Mouse (Mus musculus) embryonic facial prominence, embryonic 15.5 days (tissue): ENCODE measurements around the gene Thsd4. TPM values are rescaled to one million over a fixed set of nuclear protein-coding genes. Genes with fewer than 3 reads are reported as not detected.

ENCODE experiments used
- ATAC-seq: fragments of 200-750 bp; cut with Nextera tagmentation; 2 replicates; pipeline ENCODE4 v1.8.0; 2017; ENCODE audit warnings: low read depth, moderate TSS enrichment; ENCODE audit not compliant: insufficient number of reproducible peaks, low FRiP score, low TSS enrichment
- H3K27ac ChIP-seq: fragments of 300-500 bp; sonication (generic); replicated peaks from 2 replicates; pipeline ENCODE4 v1.5.1; 2015; ENCODE audit warnings: mild to moderate bottlenecking, inconsistent platforms
- H3K27me3 ChIP-seq: fragments of 300-500 bp; sonication (generic); 2 replicates; pipeline ENCODE4 v1.6.1; 2015; ENCODE audit warnings: inconsistent platforms
- H3K36me3 ChIP-seq: fragments of 300-500 bp; sonication (generic); 2 replicates; pipeline ENCODE4 v1.6.1; 2015; ENCODE audit warnings: mild to moderate bottlenecking, inconsistent platforms
- H3K4me1 ChIP-seq: fragments of 300-500 bp; sonication (generic); 2 replicates; pipeline ENCODE4 v1.6.1; 2015; ENCODE audit warnings: inconsistent platforms
- H3K4me2 ChIP-seq: fragments of 300-500 bp; sonication (generic); replicated peaks from 2 replicates; pipeline ENCODE4 v1.6.1; 2015; ENCODE audit warnings: mild to moderate bottlenecking, inconsistent platforms
- H3K4me3 ChIP-seq: fragments of 300-500 bp; sonication (generic); replicated peaks from 2 replicates; pipeline ENCODE4 v1.5.1; 2015; ENCODE audit warnings: mild to moderate bottlenecking, inconsistent platforms
- H3K9ac ChIP-seq: fragments of 300-500 bp; sonication (generic); 2 replicates; pipeline ENCODE4 v1.6.1; 2015; ENCODE audit warnings: inconsistent platforms
- H3K9me3 ChIP-seq: fragments of 300-500 bp; sonication (generic); replicated peaks from 2 replicates; pipeline ENCODE4 v1.6.1; 2016; ENCODE audit warnings: inconsistent platforms
- WGBS: fragments of 180-500 bp; shearing (Covaris S2); methylation state at CpG from one replicate; pipeline ENCODE4 v1.1.7; 2015; 5-methylcytosine and 5-hydroxymethylcytosine counted together
- polyA plus RNA-seq: library from polyadenylated mRNA; unstranded; fragments of >200 nt; fragmentation: Nextera tagmentation; extraction: Ambion mirVana; gene quantifications from 2 replicates; pipeline ENCODE4 v1.2.1, GENCODE M21; 2015

Gene Thsd4
- polyA plus RNA-seq, 1 experiment from 2014 or later, result 26.0 TPM

DNA sequence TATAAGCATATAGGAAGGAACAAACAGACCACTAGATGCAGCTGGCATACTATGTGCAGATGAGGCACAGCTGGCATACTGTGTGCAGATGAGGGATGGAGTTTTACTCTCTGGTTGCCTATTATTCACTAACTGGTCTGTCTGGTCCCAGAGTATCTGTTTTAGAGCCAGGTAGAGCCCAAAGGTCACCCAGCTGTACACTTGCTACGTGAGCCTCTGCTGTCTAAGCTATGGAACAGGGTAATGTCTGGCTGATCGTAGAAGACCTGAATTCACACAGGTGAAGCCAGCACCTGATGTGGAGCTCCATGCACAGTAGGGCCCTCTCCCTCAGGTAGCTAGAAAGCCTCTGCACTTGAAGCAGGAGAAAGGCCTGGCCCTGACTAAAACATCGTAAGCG lies 5.5 kb downstream of the Thsd4 start:
- H3K36me3 ChIP-seq, result no peaks in the 10 kb centered on the region
- 88% methylated on average over 4 of the region's 4 CpGs for WGBS
- peaks cover 22% of the 10 kb centered on the region for H3K4me1 ChIP-seq
- no peak overlapping the region for H3K4me3 ChIP-seq
- H3K4me2 ChIP-seq, result no peak overlapping the region
- no peaks in the 10 kb centered on the region for H3K9me3 ChIP-seq
- ATAC-seq, result no peak
- peaks cover 24% of the 10 kb centered on the region for H3K27me3 ChIP-seq
- H3K9ac ChIP-seq, result no peak overlapping the region
- H3K27ac ChIP-seq, result no peak overlapping the region

DNA sequence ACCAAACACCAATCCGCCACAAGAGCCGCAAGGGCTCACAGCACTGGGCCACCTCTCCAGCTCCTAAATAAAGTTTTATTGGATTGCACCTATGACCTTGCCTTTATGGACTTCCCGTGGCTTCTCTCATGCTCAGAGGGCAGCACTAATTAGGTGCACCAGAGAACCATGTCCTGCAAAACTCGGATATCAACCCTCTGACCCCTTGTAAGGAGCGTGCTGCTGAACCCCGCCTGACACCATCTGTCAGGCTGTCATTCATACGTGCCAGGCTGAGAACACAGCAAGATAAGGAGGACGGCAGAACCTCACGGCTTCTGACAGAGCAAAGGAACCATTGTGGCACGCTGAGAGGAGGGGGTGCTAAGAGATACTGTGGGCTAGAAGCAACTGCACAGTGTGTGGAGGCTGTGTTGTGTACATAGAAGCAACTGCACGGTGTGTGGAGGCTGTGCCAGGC lies 8.5 kb downstream of the Thsd4 start:
- Histone ChIP-seq H3K9ac (no peak overlapping the region), H3K4me2 (no peak overlapping the region), H3K27ac (no peak overlapping the region), H3K4me1 (peaks cover 17% of the 10 kb centered on the region), H3K4me3 (no peak overlapping the region), H3K36me3 (no peaks in the 10 kb centered on the region), H3K27me3 (0 out of 2 replicates have a peak, but pooled peaks cover 9% of the 10 kb centered on the region), H3K9me3 (no peaks in the 10 kb centered on the region)
- 58% methylated on average over 11 of the region's 11 CpGs for WGBS
- no peak for ATAC-seq

DNA sequence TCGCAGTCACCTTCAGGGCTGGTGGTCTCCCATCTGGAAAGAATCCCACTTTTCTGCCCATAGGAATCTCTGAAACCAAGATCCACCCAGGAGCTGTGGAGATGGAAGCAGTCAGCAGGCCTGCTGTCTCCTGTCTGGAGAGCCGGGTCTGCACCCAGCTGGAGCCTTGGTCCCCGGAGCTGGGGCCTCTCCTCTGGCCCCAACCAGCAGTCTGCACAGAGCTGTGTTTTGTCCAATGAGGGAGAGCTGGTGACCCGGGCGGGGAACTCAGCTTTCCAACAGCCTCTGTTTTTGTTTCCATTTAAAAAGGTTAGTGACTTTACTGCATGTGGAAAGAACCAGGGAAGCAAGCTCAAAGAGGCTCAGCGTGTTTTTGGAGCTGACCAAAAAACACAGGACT lies 11.0 kb downstream of the Thsd4 start:
- peak overlapping the region; percentile 55 for H3K27ac ChIP-seq
- 0 out of 2 replicates have a peak overlapping the region, but pooled peaks have one; percentile 13 for H3K4me2 ChIP-seq
- H3K36me3 ChIP-seq, result no peaks in the 10 kb centered on the region
- no peaks in the 10 kb centered on the region for H3K9me3 ChIP-seq
- no peaks in the 10 kb centered on the region for H3K27me3 ChIP-seq
- ATAC-seq, result peak; percentile 72
- 38% methylated on average over 6 of the region's 6 CpGs for WGBS
- H3K4me1 ChIP-seq, result peaks cover 9% of the 10 kb centered on the region
- H3K9ac ChIP-seq, result no peak overlapping the region
- H3K4me3 ChIP-seq, result no peak overlapping the region

DNA sequence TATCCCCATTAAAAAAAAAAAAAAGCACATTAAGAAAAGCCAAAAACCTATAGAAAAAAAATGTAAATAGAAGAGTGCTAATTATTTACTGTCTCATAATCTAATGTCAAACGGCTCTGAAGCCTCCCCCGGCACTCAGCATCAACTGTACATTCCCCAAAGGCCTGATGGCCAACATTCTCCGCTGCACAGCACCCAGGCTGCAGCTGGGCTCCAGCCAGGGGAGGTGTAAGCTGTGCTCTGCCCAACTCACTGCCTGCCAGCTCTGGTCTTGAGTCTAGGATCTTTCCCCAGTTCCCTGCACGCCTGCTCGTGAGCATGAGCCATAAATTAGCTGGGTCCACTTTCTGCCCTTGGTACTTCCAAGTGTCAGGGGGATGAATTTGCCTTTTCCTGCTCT lies 15.7 kb downstream of the Thsd4 start:
- H3K36me3 ChIP-seq, result no peaks in the 10 kb centered on the region
- no peak for ATAC-seq
- WGBS, result 60% methylated on average over 5 of the region's 5 CpGs

DNA sequence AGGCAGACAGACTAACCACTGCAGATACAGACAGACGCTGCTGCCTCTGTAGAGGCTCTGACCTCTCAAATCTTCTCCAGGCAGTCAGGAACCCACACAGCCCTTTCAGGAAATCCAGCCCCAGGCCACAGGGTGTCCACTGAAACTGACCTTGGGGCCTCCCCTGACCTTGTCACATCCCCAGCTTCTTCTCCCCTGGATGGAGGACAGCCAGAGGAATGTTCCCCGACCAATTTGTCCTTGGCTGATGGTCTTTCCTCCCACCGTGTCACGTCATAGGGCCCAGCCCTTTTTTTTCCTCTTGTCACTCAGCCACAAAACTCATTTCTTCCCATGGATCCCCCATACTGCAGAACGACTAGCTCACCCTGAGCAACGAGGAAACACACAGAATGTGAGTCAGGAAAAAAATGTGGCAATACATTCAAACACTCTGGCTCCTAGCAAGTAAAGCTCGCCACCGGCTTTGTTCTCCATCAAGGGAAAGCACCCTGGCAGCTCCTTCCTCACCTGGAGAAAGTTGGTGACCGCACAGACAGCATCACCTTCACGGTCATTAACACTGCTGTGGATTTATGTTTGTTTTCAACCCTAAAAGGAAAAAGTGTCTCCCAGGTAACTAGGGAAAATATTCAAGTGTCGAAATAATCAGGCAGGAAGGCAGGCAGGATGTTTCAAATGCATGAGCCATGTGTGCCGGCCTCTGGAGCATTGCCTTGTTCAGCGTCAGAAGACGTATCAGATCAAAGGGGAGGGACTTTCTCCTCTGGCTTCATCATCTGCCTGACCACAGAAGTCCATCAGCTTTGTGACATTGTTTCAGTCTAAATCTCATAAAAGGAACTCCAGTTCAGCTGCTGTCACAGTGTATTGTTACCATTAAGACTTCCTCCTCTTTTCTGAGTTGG lies 17.2 kb downstream of the Thsd4 start:
- no peak overlapping the region for H3K27ac ChIP-seq
- no peaks in the 10 kb centered on the region; the same call in 1 of the 2 replicates for H3K4me1 ChIP-seq
- no peak for ATAC-seq
- H3K36me3 ChIP-seq, result no peaks in the 10 kb centered on the region
- no peak overlapping the region for H3K4me3 ChIP-seq
- H3K27me3 ChIP-seq, result no peaks in the 10 kb centered on the region
- WGBS, result 45% methylated on average over 14 of the region's 14 CpGs
- H3K9ac ChIP-seq, result no peak overlapping the region
- H3K9me3 ChIP-seq, result no peaks in the 10 kb centered on the region
- H3K4me2 ChIP-seq, result no peak overlapping the region

More for the DNA sequence above, 15.7 kb downstream of the Thsd4 start:
- Histone ChIP-seq H3K4me2 (no peak overlapping the region), H3K9me3 (no peaks in the 10 kb centered on the region), H3K4me1 (peaks cover 7% of the 10 kb centered on the region), H3K4me3 (no peak overlapping the region), H3K27ac (no peak overlapping the region), H3K9ac (no peak overlapping the region), H3K27me3 (no peaks in the 10 kb centered on the region)

DNA sequence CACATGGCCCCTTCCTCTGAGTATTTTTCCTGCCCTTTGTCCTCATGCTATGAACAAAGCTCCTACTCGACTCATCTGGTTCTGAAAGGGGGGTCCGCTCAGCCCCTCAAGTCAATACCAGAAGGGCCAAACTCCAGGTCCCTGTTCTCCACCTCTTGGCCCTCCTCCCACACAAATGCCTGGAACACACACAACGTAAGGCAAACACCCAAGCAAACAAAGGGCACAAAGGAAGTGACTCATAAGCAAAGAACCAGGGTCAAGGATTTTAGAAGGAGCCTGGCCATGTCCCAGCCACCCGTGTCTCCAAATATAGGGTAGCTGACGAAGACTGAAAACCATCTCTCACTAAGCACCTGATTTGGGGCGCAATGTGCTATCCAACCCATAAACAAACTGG lies 19.6 kb downstream of the Thsd4 start:
- no peaks in the 10 kb centered on the region; the same call in 1 of the 2 replicates for H3K4me1 ChIP-seq
- no peaks in the 10 kb centered on the region for H3K27me3 ChIP-seq
- no peaks in the 10 kb centered on the region for H3K36me3 ChIP-seq
- H3K4me2 ChIP-seq, result no peak overlapping the region
- no peak for ATAC-seq
- WGBS, result 79% methylated on average over 6 of the region's 6 CpGs
- H3K9ac ChIP-seq, result no peak overlapping the region
- H3K27ac ChIP-seq, result no peak overlapping the region
- no peaks in the 10 kb centered on the region for H3K9me3 ChIP-seq
- no peak overlapping the region for H3K4me3 ChIP-seq

DNA sequence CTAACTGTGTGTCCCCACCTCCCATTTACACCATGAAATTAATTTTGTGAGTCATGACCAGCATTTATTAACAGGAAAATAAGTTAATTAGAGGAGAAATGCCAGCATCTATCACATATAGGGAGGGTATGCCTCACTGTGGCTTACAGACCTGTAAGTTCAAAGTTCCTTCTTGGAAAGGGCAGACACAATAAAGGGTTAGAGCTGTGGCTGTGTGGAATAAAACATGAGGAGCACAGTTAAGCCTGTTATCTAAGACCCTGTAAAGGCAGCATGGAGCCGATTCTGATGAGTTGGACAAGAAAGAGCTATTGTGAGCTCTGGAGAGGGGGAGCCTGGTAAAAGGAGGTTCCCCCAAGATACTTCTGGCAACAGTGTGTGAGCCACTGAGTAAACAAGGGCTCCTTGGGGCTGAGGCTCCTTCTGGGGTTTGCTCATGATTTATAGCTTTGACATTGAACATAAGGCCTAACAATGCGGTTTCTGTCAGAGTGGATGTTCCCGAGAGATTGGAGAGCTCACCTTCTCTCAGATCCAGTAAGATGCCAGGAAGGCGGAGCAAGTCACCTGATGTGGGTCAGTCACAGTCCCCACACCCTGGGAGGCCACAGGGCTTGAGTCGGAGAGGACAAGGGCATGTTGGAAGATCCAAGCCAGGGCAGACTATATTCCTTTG lies 20.2 kb downstream of the Thsd4 start:
- no peaks in the 10 kb centered on the region; the same call in 1 of the 2 replicates for H3K4me1 ChIP-seq
- peak; percentile 15; the same call in 1 of the 2 replicates for ATAC-seq
- 74% methylated on average over 5 of the region's 5 CpGs for WGBS

DNA sequence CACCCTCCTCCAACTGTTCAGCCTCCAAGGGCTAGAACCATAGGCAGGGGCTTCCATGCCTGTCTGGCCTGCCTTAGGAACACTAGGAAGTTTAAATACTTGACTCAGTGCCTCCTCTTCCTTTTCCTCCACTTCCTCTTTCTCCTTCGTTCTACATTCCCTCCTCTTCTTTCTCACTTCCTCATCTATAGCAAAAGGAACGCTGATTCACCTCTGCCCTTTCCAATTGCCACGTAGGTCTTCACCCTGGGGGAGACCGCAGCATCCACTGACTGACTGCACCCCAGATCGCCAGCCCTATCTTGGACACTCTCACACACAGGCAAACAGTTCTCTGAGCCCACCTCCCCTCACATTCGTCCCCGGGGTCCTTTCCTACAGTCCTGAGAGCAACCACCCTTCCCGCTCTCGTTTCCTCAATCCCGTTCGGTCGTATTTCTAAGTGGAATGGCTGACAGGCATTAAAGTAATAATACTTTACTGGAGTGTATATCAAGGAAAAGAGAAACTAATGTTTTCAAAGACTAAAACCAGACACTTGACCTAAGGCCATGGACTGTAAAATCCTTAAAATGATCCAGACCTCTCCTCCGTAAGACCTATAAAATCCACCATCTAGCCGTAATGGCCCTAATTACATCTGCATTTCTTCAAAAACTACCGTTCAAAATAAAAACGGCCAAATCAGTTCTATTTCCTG lies 29.4 kb downstream of the Thsd4 start:
- WGBS, result 56% methylated on average over 16 of the region's 16 CpGs
- Histone ChIP-seq H3K27ac (0 out of 2 replicates have a peak overlapping the region, but pooled peaks have one; percentile 11), H3K4me2 (no peak overlapping the region), H3K9me3 (no peaks in the 10 kb centered on the region), H3K9ac (no peak overlapping the region), H3K4me1 (peaks cover 20% of the 10 kb centered on the region), H3K27me3 (no peaks in the 10 kb centered on the region), H3K4me3 (no peak overlapping the region), H3K36me3 (no peaks in the 10 kb centered on the region)
- no peak for ATAC-seq

More for the DNA sequence above, 20.2 kb downstream of the Thsd4 start:
- H3K9ac ChIP-seq, result no peak overlapping the region
- H3K36me3 ChIP-seq, result no peaks in the 10 kb centered on the region
- no peaks in the 10 kb centered on the region for H3K9me3 ChIP-seq
- H3K4me3 ChIP-seq, result no peak overlapping the region
- no peaks in the 10 kb centered on the region for H3K27me3 ChIP-seq
- H3K4me2 ChIP-seq, result no peak overlapping the region
- H3K27ac ChIP-seq, result no peak overlapping the region

DNA sequence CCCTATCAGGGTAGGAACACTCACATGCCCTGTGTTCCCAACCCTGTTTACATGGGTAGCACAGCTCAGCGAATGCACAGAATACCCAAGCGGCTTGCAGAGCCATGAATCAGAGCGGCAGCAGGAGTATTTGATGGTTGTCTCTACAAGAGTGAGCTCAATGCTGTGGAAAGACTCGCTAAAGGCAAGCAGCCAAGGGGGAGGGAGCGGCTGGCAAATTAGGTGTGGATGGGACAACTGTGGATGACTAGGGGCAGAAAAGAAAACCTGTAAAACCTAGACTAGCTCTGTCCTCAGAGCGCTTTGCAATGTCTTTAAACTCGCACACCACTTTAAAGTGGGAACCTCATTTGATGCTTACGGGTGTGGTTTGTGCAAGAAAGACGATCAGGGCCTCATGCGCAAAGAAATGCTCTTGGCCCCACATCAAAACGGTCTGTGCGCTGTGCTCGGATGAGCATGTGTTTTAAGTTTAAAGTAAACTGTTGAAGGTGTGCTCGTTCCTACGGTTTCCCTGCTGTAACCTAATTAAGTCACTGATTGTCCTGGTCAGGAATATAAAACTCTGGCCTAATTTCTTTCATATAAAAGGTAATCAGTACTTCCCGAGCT lies 30.3 kb downstream of the Thsd4 start:
- Histone ChIP-seq H3K27me3 (no peaks in the 10 kb centered on the region), H3K27ac (0 out of 2 replicates have a peak overlapping the region, but pooled peaks have one; percentile 11), H3K9ac (no peak overlapping the region), H3K36me3 (no peaks in the 10 kb centered on the region), H3K4me1 (peaks cover 20% of the 10 kb centered on the region), H3K9me3 (no peaks in the 10 kb centered on the region), H3K4me3 (no peak overlapping the region), H3K4me2 (no peak overlapping the region)
- ATAC-seq, result no peak
- 35% methylated on average over 16 of the region's 16 CpGs for WGBS

DNA sequence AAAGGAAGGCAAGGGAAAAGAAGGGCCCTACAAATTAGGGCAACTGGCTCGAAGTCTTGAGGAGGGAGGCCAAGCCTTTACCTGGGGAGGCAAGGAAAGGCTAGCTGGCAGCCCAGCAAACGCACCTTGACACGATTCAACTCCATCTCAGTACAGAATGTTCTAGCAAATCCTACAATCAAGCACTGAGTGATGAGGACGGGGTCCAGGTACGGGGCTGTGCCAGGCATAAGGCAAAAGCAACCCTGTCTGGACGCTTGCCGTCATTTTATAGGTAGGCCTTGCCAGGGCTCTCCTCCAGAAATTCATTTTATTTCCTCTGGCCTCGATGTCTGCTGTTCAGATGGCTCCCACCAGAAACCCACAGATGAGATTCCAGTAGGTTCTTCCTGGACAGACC lies 30.8 kb downstream of the Thsd4 start:
- Histone ChIP-seq H3K27me3 (no peaks in the 10 kb centered on the region), H3K4me2 (no peak overlapping the region), H3K4me1 (peaks cover 20% of the 10 kb centered on the region), H3K27ac (0 out of 2 replicates have a peak overlapping the region, but pooled peaks have one; percentile 6), H3K9me3 (no peaks in the 10 kb centered on the region), H3K36me3 (no peaks in the 10 kb centered on the region), H3K9ac (no peak overlapping the region), H3K4me3 (no peak overlapping the region)
- WGBS, result 82% methylated on average over 8 of the region's 8 CpGs
- ATAC-seq, result no peak
